Mouse (Mus musculus) midbrain, embryonic 11.5 days (tissue): Measurements from ENCODE around the gene Hhipl1. TPM values are rescaled to one million over a fixed set of nuclear protein-coding genes. Genes with fewer than 3 reads are reported as not detected.

Source experiments
- ATAC-seq: fragments of 200-750 bp; cut with Nextera tagmentation; 2 replicates; pipeline ENCODE4 v1.8.0; 2017; ENCODE audit warnings: moderate TSS enrichment, moderate library complexity; ENCODE audit not compliant: low FRiP score
- DNase-seq: peaks from one replicate; pipeline ENCODE4 v3.0.0; 2015; ENCODE audit warnings: low spot score; ENCODE audit errors: missing footprints
- H3K27ac ChIP-seq: fragments of 300-500 bp; sonication (generic); 2 replicates; pipeline ENCODE4 v1.5.1; 2014; ENCODE audit warnings: low read depth, low read length
- H3K27me3 ChIP-seq: fragments of 300-500 bp; sonication (generic); 2 replicates; pipeline ENCODE4 v1.6.1; 2014; ENCODE audit warnings: mild to moderate bottlenecking, low read length, moderate library complexity, mixed read lengths; ENCODE audit not compliant: control insufficient read depth, insufficient read depth
- H3K36me3 ChIP-seq: fragments of 300-500 bp; sonication (generic); 2 replicates; pipeline ENCODE4 v1.6.1; 2014; ENCODE audit warnings: mild to moderate bottlenecking, low read length, moderate library complexity, mixed read lengths; ENCODE audit not compliant: control insufficient read depth, insufficient read depth
- H3K4me1 ChIP-seq: fragments of 300-500 bp; sonication (generic); 2 replicates; pipeline ENCODE4 v1.6.1; 2014; ENCODE audit warnings: low read length; ENCODE audit not compliant: control insufficient read depth, insufficient read depth
- H3K4me2 ChIP-seq: fragments of 300-500 bp; sonication (generic); 2 replicates; pipeline ENCODE4 v1.6.1; 2014; ENCODE audit warnings: mild to moderate bottlenecking, moderate library complexity
- H3K4me3 ChIP-seq: fragments of 300-500 bp; sonication (generic); 2 replicates; pipeline ENCODE4 v1.5.1; 2014; ENCODE audit warnings: low read depth, low read length
- H3K9ac ChIP-seq: fragments of 300-500 bp; sonication (generic); 2 replicates; pipeline ENCODE4 v1.6.1; 2014; ENCODE audit warnings: low read length
- H3K9me3 ChIP-seq: fragments of 300-500 bp; sonication (generic); 2 replicates; pipeline ENCODE4 v1.6.1; 2016; ENCODE audit warnings: low read length; ENCODE audit not compliant: control insufficient read depth
- WGBS: fragments of 180-500 bp; shearing (Covaris S2); extraction: QIAGEN DNeasy Blood & Tissue Kit; methylation state at CpG from one replicate; pipeline ENCODE4 v1.1.7; 2014; 5-methylcytosine and 5-hydroxymethylcytosine counted together
- polyA plus RNA-seq: library from polyadenylated mRNA; unstranded; fragments of >200 nt; fragmentation: Nextera tagmentation; extraction: Ambion mirVana; gene quantifications from 2 replicates; pipeline ENCODE4 v1.2.1, GENCODE M21; 2014

Hhipl1 gene
- polyA plus RNA-seq, 1 experiment from 2014 or later = 3.5 TPM

DNA sequence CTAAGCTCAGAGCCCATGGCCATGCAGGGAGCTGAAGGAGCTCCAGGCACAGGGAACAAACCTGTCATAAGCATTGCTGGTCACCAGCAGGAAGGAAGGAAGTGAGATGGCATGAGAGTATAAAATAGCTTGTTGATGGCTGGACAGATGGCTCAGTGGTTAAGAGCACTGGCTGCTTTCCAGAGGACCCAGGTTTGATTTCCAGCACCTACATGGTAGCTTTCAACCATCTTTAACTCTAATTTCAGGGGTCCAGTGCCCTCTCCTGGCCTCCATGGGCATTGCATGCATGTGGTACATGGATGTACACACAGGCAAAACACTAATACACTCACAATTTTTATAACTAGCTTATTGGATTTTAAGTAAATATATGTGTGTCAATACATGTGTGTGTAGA is 49.9 kb downstream of the Hhipl1 start:
- Histone ChIP-seq H3K4me1 (peaks cover 5% of the 10 kb centered on the region), H3K9ac (no peak overlapping the region)
- ATAC-seq = no peak

DNA sequence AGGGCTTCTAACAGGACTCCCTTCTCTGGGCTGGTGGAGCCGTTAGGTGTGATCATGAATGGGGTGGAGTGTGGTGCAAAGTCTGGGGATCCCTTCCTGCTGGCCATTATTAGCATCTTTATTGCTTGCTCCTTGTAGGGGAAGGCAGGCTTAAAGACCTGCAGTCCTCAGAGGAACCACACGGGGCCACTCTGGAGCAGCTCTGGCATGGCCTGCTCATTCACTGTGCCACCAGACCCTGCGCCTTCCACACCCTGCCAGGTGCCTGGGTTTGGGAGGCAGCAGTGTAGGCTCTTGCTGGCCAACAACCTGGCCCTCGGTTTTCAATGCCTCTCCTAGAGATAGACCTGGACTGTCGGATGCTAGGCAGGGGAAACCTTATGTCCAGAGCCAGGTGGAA is 57.7 kb downstream of the Hhipl1 start:
- H3K4me2 ChIP-seq = no peak overlapping the region
- ATAC-seq (peak; percentile 88), DNase-seq (peak; percentile 99)
- H3K27me3 ChIP-seq = no peaks in the 10 kb centered on the region
- H3K4me3 ChIP-seq = no peak overlapping the region
- peaks cover 4% of the 10 kb centered on the region; the same call in 1 of the 2 replicates for H3K4me1 ChIP-seq
- 6% methylated on average over 5 of the region's 5 CpGs for WGBS
- H3K9ac ChIP-seq = no peak overlapping the region
- no peak overlapping the region for H3K27ac ChIP-seq
- no peaks in the 10 kb centered on the region for H3K36me3 ChIP-seq
- H3K9me3 ChIP-seq = no peaks in the 10 kb centered on the region

More for the DNA sequence above, 49.9 kb downstream of the Hhipl1 start:
- H3K27ac ChIP-seq = no peak overlapping the region
- H3K36me3 ChIP-seq = no peaks in the 10 kb centered on the region
- no peak overlapping the region for H3K4me2 ChIP-seq
- no peak overlapping the region for H3K4me3 ChIP-seq
- H3K27me3 ChIP-seq = peaks cover 28% of the 10 kb centered on the region
- DNase-seq = no peak
- H3K9me3 ChIP-seq = no peaks in the 10 kb centered on the region

DNA sequence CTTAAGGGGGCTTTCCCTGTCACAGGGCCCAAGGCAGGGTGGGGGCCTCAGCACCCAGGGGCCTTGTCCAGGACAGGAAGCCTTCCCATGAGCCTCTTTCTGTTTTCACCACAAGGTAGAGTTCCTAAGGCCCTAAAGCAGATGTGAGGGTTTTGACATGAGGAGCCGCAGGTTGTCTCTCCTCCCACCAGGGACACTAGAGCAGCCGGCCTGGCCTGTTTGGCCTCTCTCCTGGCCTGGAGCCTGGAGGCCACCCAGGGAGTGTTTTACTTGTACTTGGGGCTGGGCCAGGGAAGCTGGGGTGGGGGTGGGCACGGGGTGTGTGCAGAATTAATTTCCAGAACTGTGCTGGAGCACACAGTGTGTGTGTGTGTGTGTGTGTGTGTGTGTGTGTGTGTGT is 59.3 kb downstream of the Hhipl1 start:
- no peak for DNase-seq
- no peak overlapping the region for H3K4me3 ChIP-seq
- ATAC-seq = no peak
- H3K36me3 ChIP-seq = no peaks in the 10 kb centered on the region
- H3K27ac ChIP-seq = no peak overlapping the region
- H3K9me3 ChIP-seq = no peaks in the 10 kb centered on the region
- H3K27me3 ChIP-seq = no peaks in the 10 kb centered on the region
- peaks cover 4% of the 10 kb centered on the region; the same call in 1 of the 2 replicates for H3K4me1 ChIP-seq
- H3K4me2 ChIP-seq = no peak overlapping the region
- 50% methylated on average over 3 of the region's 3 CpGs for WGBS
- no peak overlapping the region for H3K9ac ChIP-seq

DNA sequence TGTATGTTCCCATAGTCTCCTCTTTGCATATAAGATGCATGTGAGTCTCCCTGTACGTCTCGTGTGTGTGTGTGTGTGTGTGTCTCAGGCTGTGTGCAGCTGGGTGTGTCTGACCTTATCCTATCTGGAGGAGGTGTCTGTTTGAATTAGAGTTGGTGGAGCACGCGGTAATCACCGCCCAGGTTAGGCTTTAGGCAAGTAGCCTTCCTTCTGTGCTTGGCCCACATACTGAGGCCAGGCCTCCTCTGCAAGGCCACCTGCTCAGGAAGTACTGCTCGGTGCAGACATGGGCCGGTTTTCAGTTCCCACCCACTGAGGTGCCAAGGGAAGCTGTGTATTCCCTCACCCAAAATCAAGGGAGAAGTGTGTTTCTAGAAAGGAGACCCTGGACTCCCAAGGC is 59.8 kb downstream of the Hhipl1 start:
- no peak for DNase-seq
- Histone ChIP-seq H3K27ac (no peak overlapping the region), H3K9ac (no peak overlapping the region), H3K27me3 (no peaks in the 10 kb centered on the region), H3K4me2 (no peak overlapping the region), H3K36me3 (no peaks in the 10 kb centered on the region), H3K4me3 (no peak overlapping the region), H3K9me3 (no peaks in the 10 kb centered on the region), H3K4me1 (peaks cover 4% of the 10 kb centered on the region; the same call in 1 of the 2 replicates)
- no peak for ATAC-seq
- 83% methylated on average over 7 of the region's 7 CpGs for WGBS

DNA sequence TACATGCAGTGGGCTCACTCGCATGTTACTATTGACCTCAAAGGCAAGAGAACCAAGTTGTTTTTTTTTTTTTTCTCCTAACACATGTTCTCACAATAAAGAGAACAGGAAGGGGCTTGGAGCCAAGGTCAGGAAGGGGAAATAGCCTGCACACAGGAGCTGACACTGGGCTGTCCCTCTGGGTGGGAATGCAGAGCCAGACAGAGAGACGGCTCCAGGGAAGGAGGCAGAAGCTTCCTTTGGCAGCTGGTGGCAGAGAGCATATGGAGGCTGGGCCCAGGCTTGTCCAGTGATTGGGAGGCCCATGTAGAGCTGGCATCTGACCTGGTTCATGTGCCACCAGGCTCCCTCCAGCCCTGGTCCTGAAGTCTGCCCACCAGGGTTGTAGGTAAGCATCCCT is 61.8 kb downstream of the Hhipl1 start:
- Histone ChIP-seq H3K36me3 (no peaks in the 10 kb centered on the region), H3K9me3 (no peaks in the 10 kb centered on the region), H3K4me1 (peaks cover 4% of the 10 kb centered on the region; the same call in 1 of the 2 replicates), H3K9ac (no peak overlapping the region), H3K4me3 (no peak overlapping the region), H3K27me3 (no peaks in the 10 kb centered on the region), H3K27ac (no peak overlapping the region), H3K4me2 (no peak overlapping the region)
- ATAC-seq (no peak), DNase-seq (no peak)
- WGBS = 92% methylated on average over 2 of the region's 2 CpGs

DNA sequence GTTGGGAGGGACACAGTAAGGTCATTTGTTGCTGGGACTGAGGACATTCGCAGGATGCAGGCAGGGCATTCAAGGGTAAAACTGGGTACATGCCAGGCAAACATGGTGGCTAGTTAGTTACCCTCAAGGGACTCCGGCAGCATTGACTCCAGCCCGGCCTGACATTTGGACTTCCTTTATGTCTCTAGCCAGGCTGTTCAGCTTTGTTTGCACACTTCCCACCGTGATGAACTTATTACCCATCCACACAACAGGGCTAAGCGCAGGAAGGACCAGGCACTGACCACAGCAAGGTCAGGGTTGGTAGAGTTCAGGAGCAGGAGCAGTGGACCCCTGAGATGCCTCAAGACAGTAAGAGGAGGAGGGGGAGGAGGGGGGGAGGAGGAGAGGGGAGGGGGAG is 62.9 kb downstream of the Hhipl1 start:
- H3K4me3 ChIP-seq = no peak overlapping the region
- H3K27me3 ChIP-seq = no peaks in the 10 kb centered on the region
- 62% methylated on average over 5 of the region's 5 CpGs for WGBS
- H3K27ac ChIP-seq = no peak overlapping the region
- H3K9me3 ChIP-seq = no peaks in the 10 kb centered on the region
- no peak overlapping the region for H3K4me2 ChIP-seq
- H3K4me1 ChIP-seq = peaks cover 2% of the 10 kb centered on the region; the same call in 1 of the 2 replicates
- DNase-seq (no peak), ATAC-seq (no peak)
- H3K9ac ChIP-seq = no peak overlapping the region
- no peaks in the 10 kb centered on the region for H3K36me3 ChIP-seq

DNA sequence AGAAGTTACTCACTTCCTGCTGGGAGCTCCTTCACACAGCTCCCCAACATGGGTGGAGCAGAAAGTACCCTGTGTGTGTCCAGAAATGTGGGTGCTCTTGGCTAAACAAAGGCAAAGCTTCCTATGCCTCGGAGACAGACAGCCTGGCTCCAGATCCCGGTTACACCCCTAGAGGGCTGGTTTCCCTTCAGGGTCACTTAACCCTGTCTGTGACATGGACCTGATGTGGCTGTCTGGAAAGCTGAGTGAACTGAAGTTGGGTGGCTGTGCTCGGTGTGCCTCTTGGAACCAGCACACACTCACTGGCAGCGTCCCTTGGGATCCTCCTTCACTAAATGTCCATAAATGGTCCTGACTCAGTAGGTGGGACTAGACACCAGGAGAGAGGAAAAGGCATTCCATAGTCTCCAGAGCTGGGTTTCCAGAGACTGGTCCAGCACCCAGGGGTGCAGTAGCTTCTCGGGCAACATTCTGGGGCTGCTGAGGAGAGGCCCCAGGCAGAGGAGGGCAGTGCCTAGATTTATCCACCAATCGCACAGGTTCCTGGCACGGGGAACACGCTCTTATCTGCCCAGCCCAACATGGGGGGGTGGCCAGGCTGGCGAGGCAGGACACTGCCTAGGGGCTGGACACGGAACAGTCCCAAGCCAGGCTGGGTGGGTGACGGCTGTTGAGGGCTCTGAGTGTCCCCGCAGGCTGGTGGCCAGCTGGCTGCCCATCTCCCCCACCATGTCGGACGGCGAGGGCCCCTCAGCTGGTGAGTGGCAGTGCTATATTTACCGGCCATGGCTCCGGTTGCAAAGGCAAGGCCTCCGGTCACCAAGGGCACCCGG is 64.7 kb downstream of the Hhipl1 start, which contains the start of gene Eml1:
TSS of gene Eml1 (plus strand) at position 362 of the 833 bp plus-strand sequence.
- DNase-seq (no peak), ATAC-seq (no peak)
- no peak within 1 kb of the TSS for H3K4me3 ChIP-seq
- no peaks in the 10 kb centered on the region for H3K36me3 ChIP-seq
- H3K4me1 ChIP-seq = no peaks in the 10 kb centered on the region
- WGBS = 80% methylated on average over 19 of the region's 19 CpGs
- H3K27me3 ChIP-seq = no peaks in the 10 kb centered on the region
- no peak within 1 kb of the TSS for H3K27ac ChIP-seq
- H3K9me3 ChIP-seq = no peaks in the 10 kb centered on the region
- H3K9ac ChIP-seq = no peak within 1 kb of the TSS
- no peak within 1 kb of the TSS for H3K4me2 ChIP-seq

DNA sequence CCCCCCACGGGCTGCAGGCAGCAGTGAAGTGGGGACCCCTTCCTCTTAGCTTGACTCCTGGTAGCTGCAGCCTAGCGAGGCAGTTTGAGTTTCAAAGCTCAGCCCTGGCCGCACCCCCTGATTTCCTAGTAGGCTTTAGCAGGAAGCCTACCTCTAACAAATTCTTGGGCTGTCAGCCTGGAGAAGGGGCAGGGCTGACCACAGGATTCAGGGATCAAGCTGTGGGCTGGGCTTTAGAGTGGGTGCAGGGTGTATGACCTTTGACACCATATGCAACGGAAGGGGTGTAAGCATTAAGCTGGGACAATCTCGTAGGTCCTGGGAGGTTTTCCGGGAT is 65.3 kb downstream of the Hhipl1 start:
- Histone ChIP-seq H3K4me2 (no peak overlapping the region), H3K4me1 (no peaks in the 10 kb centered on the region), H3K27ac (no peak overlapping the region), H3K4me3 (no peak overlapping the region), H3K27me3 (no peaks in the 10 kb centered on the region), H3K36me3 (no peaks in the 10 kb centered on the region), H3K9ac (no peak overlapping the region), H3K9me3 (no peaks in the 10 kb centered on the region)
- no peak for ATAC-seq
- WGBS = 64% methylated on average over 6 of the region's 6 CpGs
- DNase-seq = no peak

DNA sequence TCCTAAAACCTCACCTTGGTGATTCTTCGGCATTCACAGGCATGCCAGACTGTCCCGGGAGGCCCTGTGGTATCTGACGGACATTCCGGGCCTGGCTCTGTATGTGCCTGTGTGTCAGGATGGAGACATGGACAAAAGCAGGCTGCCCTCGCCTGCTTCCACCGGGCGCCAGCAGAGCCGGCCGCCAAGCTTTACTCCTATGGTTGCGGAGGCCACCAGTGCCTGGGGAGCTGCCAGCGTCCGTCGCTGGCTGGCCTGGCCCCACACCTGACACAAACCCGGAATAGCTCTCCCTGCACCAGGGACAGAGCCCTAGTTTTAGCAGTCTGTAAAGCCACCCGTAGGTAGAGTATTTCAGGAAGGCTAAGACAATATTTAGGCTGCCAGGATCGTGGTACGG is 66.2 kb downstream of the Hhipl1 start:
- Histone ChIP-seq H3K4me2 (no peak overlapping the region), H3K4me3 (no peak overlapping the region), H3K27me3 (no peaks in the 10 kb centered on the region), H3K36me3 (no peaks in the 10 kb centered on the region), H3K27ac (no peak overlapping the region), H3K9ac (no peak overlapping the region), H3K9me3 (no peaks in the 10 kb centered on the region), H3K4me1 (no peaks in the 10 kb centered on the region)
- no peak for ATAC-seq
- WGBS = 84% methylated on average over 17 of the region's 17 CpGs
- DNase-seq = no peak
